Mouse (Mus musculus) midbrain, embryonic 11.5 days (tissue): ENCODE measurements around the gene Ftl1. TPM values are rescaled to one million over a fixed set of nuclear protein-coding genes. Genes with fewer than 3 reads are reported as not detected.
A peak's percentile ranks its signal among the peaks of the same experiment; 100 is the strongest.

Experiments
- ATAC-seq: fragments of 200-750 bp; cut with Nextera tagmentation; 2 replicates; pipeline ENCODE4 v1.8.0; 2017; ENCODE audit warnings: moderate TSS enrichment, moderate library complexity; ENCODE audit not compliant: low FRiP score
- DNase-seq: peaks from one replicate; pipeline ENCODE4 v3.0.0; 2015; ENCODE audit warnings: low spot score; ENCODE audit errors: missing footprints
- H3K27ac ChIP-seq: fragments of 300-500 bp; sonication (generic); 2 replicates; pipeline ENCODE4 v1.5.1; 2014; ENCODE audit warnings: low read depth, low read length
- H3K27me3 ChIP-seq: fragments of 300-500 bp; sonication (generic); 2 replicates; pipeline ENCODE4 v1.6.1; 2014; ENCODE audit warnings: mild to moderate bottlenecking, low read length, moderate library complexity, mixed read lengths; ENCODE audit not compliant: control insufficient read depth, insufficient read depth
- H3K36me3 ChIP-seq: fragments of 300-500 bp; sonication (generic); 2 replicates; pipeline ENCODE4 v1.6.1; 2014; ENCODE audit warnings: mild to moderate bottlenecking, low read length, moderate library complexity, mixed read lengths; ENCODE audit not compliant: control insufficient read depth, insufficient read depth
- H3K4me1 ChIP-seq: fragments of 300-500 bp; sonication (generic); 2 replicates; pipeline ENCODE4 v1.6.1; 2014; ENCODE audit warnings: low read length; ENCODE audit not compliant: control insufficient read depth, insufficient read depth
- H3K4me2 ChIP-seq: fragments of 300-500 bp; sonication (generic); 2 replicates; pipeline ENCODE4 v1.6.1; 2014; ENCODE audit warnings: mild to moderate bottlenecking, moderate library complexity
- H3K4me3 ChIP-seq: fragments of 300-500 bp; sonication (generic); 2 replicates; pipeline ENCODE4 v1.5.1; 2014; ENCODE audit warnings: low read depth, low read length
- H3K9ac ChIP-seq: fragments of 300-500 bp; sonication (generic); 2 replicates; pipeline ENCODE4 v1.6.1; 2014; ENCODE audit warnings: low read length
- H3K9me3 ChIP-seq: fragments of 300-500 bp; sonication (generic); 2 replicates; pipeline ENCODE4 v1.6.1; 2016; ENCODE audit warnings: low read length; ENCODE audit not compliant: control insufficient read depth
- WGBS: fragments of 180-500 bp; shearing (Covaris S2); extraction: QIAGEN DNeasy Blood & Tissue Kit; methylation state at CpG from one replicate; pipeline ENCODE4 v1.1.7; 2014; 5-methylcytosine and 5-hydroxymethylcytosine counted together
- polyA plus RNA-seq: library from polyadenylated mRNA; unstranded; fragments of >200 nt; fragmentation: Nextera tagmentation; extraction: Ambion mirVana; gene quantifications from 2 replicates; pipeline ENCODE4 v1.2.1, GENCODE M21; 2014

Ftl1 gene
- polyA plus RNA-seq, 1 experiment from 2014 or later, result 5,528 TPM

DNA sequence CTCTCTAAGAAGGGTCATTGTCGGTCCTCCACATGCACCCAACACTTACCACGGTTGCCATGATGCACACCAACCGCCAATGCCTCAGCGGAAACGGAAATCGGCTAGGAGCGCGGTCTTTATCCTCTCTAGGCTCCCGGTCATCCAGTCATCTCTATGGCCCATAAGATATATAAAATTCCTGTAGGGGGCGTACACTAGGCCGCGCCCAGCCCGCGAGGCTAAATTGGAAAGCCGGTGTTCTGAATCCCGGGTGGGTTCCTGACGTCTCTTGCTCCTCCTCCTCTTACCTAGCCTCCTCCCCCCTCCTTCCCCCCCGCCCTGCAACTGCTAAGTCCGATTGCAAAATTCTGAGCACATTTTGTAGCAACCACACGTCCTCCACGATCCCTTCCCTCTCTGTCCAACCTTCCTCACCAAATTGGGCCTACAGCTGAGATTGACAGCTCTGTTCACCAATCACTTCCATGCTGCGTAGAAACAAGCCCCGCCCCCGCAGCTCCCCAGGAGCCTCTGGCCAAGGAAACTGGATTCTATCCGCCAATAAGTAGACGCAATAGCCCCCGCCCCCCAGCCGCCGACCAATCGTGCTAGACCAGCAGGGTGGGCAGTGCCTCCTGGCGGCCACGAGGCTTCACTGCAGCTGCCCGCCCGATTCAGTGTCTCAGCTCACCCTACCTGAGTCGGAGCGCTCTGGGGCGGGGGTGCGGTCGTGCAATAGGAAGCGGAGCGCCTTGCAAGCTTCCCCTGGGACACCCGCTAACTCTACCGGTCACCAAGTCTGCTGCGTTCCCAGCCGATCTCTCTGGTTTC lies 25.3 kb downstream of the Ftl1 start, which contains the start of gene Gys1:
Gys1 (plus strand) TSS at position 642 of the 813 bp plus-strand sequence.
- peaks cover under 1% of the 10 kb centered on the region; the same call in 1 of the 2 replicates for H3K36me3 ChIP-seq
- no peaks in the 10 kb centered on the region for H3K9me3 ChIP-seq
- under 1% methylated on average over 45 of the region's 45 CpGs for WGBS
- peaks cover 31% of the 10 kb centered on the region for H3K4me1 ChIP-seq
- peak within 1 kb of the TSS; percentile 59 for H3K4me3 ChIP-seq
- peak within 1 kb of the TSS; percentile 91 for H3K4me2 ChIP-seq
- peak within 1 kb of the TSS; percentile 41 for H3K27ac ChIP-seq
- H3K9ac ChIP-seq, result peak within 1 kb of the TSS; percentile 80
- DNase-seq (peak; percentile 100), ATAC-seq (peak; percentile 97)
- H3K27me3 ChIP-seq, result no peaks in the 10 kb centered on the region

GRCm38 (mm10) chr7:45433835-45434202 lies 25.9 kb downstream of the Ftl1 start:
- no peak for DNase-seq
- Histone ChIP-seq H3K4me2 (peak overlapping the region; percentile 91), H3K4me1 (peaks cover 31% of the 10 kb centered on the region), H3K27me3 (no peaks in the 10 kb centered on the region), H3K9ac (peak overlapping the region; percentile 74), H3K36me3 (peaks cover 4% of the 10 kb centered on the region; the same call in 1 of the 2 replicates), H3K27ac (no peak overlapping the region), H3K4me3 (peak overlapping the region; percentile 59), H3K9me3 (no peaks in the 10 kb centered on the region)
- WGBS, result 2% methylated on average over 7 of the region's 7 CpGs
- ATAC-seq, result no peak

GRCm38 (mm10) chr7:45426556-45426955 lies 33.1 kb downstream of the Ftl1 start:
- ATAC-seq, result no peak
- 94% methylated on average over 8 of the region's 8 CpGs for WGBS
- peak; percentile 47 for DNase-seq
- Histone ChIP-seq H3K27me3 (no peaks in the 10 kb centered on the region), H3K4me3 (no peak overlapping the region), H3K9me3 (no peaks in the 10 kb centered on the region), H3K4me1 (no peaks in the 10 kb centered on the region), H3K27ac (no peak overlapping the region), H3K9ac (no peak overlapping the region), H3K4me2 (no peak overlapping the region), H3K36me3 (peaks cover 31% of the 10 kb centered on the region)

GRCm38 (mm10) chr7:45421194-45421593 lies 38.5 kb downstream of the Ftl1 start:
- Histone ChIP-seq H3K36me3 (peaks cover 30% of the 10 kb centered on the region), H3K4me2 (no peak overlapping the region), H3K9me3 (no peaks in the 10 kb centered on the region), H3K9ac (no peak overlapping the region), H3K4me3 (no peak overlapping the region), H3K4me1 (no peaks in the 10 kb centered on the region), H3K27me3 (peaks cover 41% of the 10 kb centered on the region), H3K27ac (no peak overlapping the region)
- DNase-seq, result peak; percentile 65
- ATAC-seq, result no peak
- 87% methylated on average over 14 of the region's 14 CpGs for WGBS

- H3K4me2 ChIP-seq, result no peak within 1 kb of the TSS
- no peak for ATAC-seq
- 58% methylated on average over 6 of the region's 6 CpGs for WGBS
- peaks cover 30% of the 10 kb centered on the region for H3K36me3 ChIP-seq
- no peak within 1 kb of the TSS for H3K27ac ChIP-seq
- peaks cover 48% of the 10 kb centered on the region for H3K27me3 ChIP-seq
- H3K4me1 ChIP-seq, result no peaks in the 10 kb centered on the region
- H3K9ac ChIP-seq, result no peak within 1 kb of the TSS
- no peak for DNase-seq
- H3K9me3 ChIP-seq, result no peaks in the 10 kb centered on the region
- no peak within 1 kb of the TSS for H3K4me3 ChIP-seq
Observed at GRCm38 (mm10) chr7:45420615-45420919, 39.1 kb downstream of the Ftl1 start, which contains the start of gene Lhb. Lhb (plus strand) TSS chr7:45420820.

DNA sequence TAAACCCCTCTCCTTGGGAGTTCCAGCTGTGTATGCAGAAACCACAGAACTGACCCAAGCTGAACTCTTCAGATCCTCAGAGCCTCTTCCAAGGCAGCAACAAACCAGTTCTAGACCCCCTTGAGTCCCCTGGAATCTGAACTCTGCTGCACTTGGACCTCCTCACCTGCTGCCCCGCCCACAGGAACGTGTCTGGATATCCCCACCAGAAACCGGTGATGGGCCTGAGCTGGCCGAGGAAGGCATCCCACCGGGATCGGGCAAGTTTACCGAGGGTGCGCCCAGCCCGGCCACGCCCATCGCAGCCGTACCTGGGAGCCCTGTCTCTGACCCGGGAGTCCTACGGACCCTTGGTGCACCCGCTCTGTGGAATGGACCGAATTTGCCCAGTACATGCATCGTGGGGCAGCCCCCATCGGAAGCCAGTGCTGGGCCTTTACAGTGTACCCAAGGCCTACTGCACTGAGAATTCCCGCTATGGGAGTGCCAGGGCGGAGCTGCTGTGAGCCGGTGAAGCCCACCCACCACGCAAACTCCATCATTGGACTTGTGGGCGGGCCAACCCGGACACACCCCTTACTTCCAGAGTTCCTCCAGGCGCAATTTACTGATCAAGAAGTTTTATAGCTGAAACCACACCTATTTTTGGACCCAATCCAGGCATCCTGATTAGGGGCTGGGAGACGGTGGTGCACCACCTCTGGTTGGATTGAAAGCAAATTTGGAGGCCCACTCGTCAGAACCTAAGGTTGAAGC lies 39.6 kb downstream of the Ftl1 start:
- H3K9ac ChIP-seq, result no peak overlapping the region
- no peaks in the 10 kb centered on the region for H3K4me1 ChIP-seq
- no peaks in the 10 kb centered on the region for H3K9me3 ChIP-seq
- H3K4me2 ChIP-seq, result no peak overlapping the region
- no peak overlapping the region for H3K4me3 ChIP-seq
- WGBS, result 13% methylated on average over 27 of the region's 27 CpGs
- peaks cover 53% of the 10 kb centered on the region for H3K27me3 ChIP-seq
- peaks cover 29% of the 10 kb centered on the region for H3K36me3 ChIP-seq
- no peak overlapping the region for H3K27ac ChIP-seq
- ATAC-seq, result no peak
- DNase-seq, result peak; percentile 83

DNA sequence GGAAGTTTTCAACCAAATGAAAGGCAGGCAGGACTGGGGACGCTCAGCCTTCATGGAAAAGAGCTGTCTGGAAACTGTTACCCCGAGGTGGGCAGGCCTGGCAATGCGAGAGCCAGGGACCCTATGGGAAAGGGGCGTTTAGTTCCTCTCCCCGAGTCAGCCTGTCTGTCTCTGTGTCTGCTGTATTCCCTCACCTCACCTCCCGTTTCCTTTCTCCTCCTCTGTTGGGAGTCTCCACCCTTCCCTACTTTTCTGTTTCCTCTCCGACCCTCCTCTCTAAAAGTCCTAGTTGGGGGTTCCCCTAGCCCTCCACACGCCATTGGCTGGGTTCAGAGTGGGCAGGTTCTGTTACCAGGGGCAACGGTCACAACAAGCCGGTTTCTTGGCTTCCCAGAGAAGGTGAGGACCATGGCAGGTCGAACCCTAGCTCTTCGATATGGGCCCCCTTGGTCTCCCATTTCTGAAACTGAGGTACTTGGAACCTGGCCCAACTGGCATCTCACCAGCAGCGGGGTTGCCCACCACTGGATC lies 41.7 kb downstream of the Ftl1 start:
- 12% methylated on average over 13 of the region's 13 CpGs for WGBS
- ATAC-seq (no peak), DNase-seq (peak; percentile 85)
- Histone ChIP-seq H3K36me3 (peaks cover 16% of the 10 kb centered on the region), H3K4me1 (peaks cover 4% of the 10 kb centered on the region), H3K4me3 (no peak overlapping the region), H3K4me2 (no peak overlapping the region), H3K27me3 (peaks cover 73% of the 10 kb centered on the region), H3K27ac (no peak overlapping the region), H3K9me3 (no peaks in the 10 kb centered on the region), H3K9ac (no peak overlapping the region)

DNA sequence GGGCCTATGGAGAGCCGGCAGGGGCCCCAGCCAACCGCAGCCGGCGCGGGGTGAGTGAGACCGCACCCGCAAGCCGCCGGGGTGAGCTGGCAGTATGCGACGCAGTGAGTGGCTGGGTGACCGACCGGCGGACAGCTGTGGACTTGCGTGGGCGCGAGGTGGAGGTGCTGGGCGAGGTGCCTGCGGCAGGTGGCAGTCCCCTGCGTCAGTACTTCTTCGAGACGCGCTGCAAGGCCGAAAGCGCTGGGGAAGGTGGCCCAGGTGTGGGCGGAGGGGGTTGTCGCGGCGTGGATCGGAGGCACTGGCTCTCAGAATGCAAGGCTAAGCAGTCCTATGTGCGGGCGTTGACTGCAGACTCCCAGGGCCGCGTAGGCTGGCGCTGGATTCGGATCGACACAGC lies 44.0 kb downstream of the Ftl1 start:
- ATAC-seq (no peak), DNase-seq (no peak)
- Histone ChIP-seq H3K9me3 (no peaks in the 10 kb centered on the region), H3K27ac (no peak overlapping the region), H3K4me3 (no peak overlapping the region), H3K36me3 (no peaks in the 10 kb centered on the region), H3K4me2 (no peak overlapping the region), H3K9ac (no peak overlapping the region), H3K4me1 (peaks cover 4% of the 10 kb centered on the region), H3K27me3 (peaks cover 88% of the 10 kb centered on the region)
- WGBS, result 11% methylated on average over 37 of the region's 37 CpGs

DNA sequence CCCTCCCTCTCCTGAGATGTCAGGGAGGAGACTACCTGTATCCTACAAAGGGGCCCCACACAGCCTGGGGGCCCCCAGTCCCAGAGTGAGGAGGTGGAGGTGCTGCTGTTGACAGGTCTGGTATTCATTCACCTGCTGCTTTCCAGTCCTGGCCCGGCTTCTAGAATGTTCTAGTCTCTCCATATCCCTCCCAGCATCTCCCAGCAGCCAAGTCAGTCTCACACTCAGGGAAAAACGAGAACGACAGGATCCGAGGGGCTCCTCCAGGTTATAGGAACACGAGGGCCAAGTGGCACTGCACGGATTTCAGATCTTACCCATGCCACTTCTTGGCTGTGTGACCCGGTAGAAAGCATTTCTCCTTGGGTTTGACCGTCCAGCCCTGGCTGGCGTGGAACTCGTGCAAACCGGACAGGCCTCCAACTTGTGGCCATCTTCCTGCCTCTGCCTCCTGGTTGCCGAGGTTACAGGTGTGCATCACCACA lies 44.9 kb downstream of the Ftl1 start:
- H3K4me2 ChIP-seq, result no peak overlapping the region
- no peak overlapping the region for H3K4me3 ChIP-seq
- H3K27ac ChIP-seq, result no peak overlapping the region
- H3K27me3 ChIP-seq, result peaks cover 82% of the 10 kb centered on the region
- H3K9me3 ChIP-seq, result no peaks in the 10 kb centered on the region
- peak; percentile 88 for DNase-seq
- no peak for ATAC-seq
- H3K9ac ChIP-seq, result no peak overlapping the region
- peaks cover 4% of the 10 kb centered on the region for H3K4me1 ChIP-seq
- WGBS, result 40% methylated on average over 12 of the region's 12 CpGs
- H3K36me3 ChIP-seq, result no peaks in the 10 kb centered on the region
